17 mouse cellular contexts compared by ENCODE assay signal in genomic region chr4:133009676-133010075, GRCm38 (mm10). TPM values are rescaled to one million over a fixed set of nuclear protein-coding genes. Genes with fewer than 3 reads are reported as not detected.
A peak's percentile ranks its signal among the peaks of the same experiment; 100 is the strongest.
DNase-seq lines count a peak whose midpoint lies in the region; ATAC-seq and TF ChIP-seq lines count a peak whose summit lies in the region.
"Had no signal": no experiment of that assay in that cellular context is flagged by ENCODE, and none has a peak within 500 bp of the region (broad histone marks: within the 10 kb centered on the region; RNA-seq: fewer than 3 reads in every experiment).

No protein-coding gene starts in this region.

- H3K9ac ChIP-seq in forebrain, embryonic 14.5 days (ENCODE audit: low read length): no peak overlapping the region
- H3K9ac ChIP-seq in heart, postnatal 0 days (replicated peaks; ENCODE audit: low read depth, low read length): no peak overlapping the region
- H3K9ac ChIP-seq: embryonic facial prominence, embryonic 12.5 days; forebrain, embryonic 12.5 days; forebrain, postnatal 0 days had no signal

- DNase-seq in cerebellum, adult 11-12 months: peak; percentile 51
- DNase-seq in forebrain, embryonic 10.5 days (ENCODE audit: extremely low spot score, low spot score): no peak
- no peak for DNase-seq in forebrain, embryonic 14.5 days (ENCODE audit: low spot score)
- peak; percentile 4 for DNase-seq in heart, postnatal 0 days (ENCODE audit: low spot score)
- DNase-seq in heart, postnatal 4 days: no peak
- no peak for DNase-seq in limb, embryonic 10.5 days (ENCODE audit: low spot score)
- DNase-seq in spleen, postnatal 36 days (ENCODE audit: low spot score in 2 of 2): no peak
- DNase-seq: kidney, adult 11 months had no signal

- H3K4me2 ChIP-seq in forebrain, embryonic 14.5 days (ENCODE audit: low read length): no peak overlapping the region
- no peak overlapping the region for H3K4me2 ChIP-seq in heart, postnatal 0 days (ENCODE audit: low read depth, low read length)

- H3K27ac ChIP-seq in forebrain, embryonic 10.5 days: no peak overlapping the region
- H3K27ac ChIP-seq in forebrain, embryonic 14.5 days (ENCODE audit: low read depth, low read length): no peak overlapping the region
- no peak overlapping the region for H3K27ac ChIP-seq in heart, postnatal 0 days (ENCODE audit: low read depth)
- peak overlapping the region; percentile 100; the same call in 1 of the 2 replicates for H3K27ac ChIP-seq in limb, embryonic 10.5 days
- H3K27ac ChIP-seq: embryonic facial prominence, embryonic 12.5 days; forebrain, embryonic 12.5 days; hindbrain, embryonic 13.5 days; hindbrain, postnatal 0 days had no signal

- no peaks in the 10 kb centered on the region for H3K9me3 ChIP-seq in forebrain, embryonic 10.5 days
- H3K9me3 ChIP-seq in forebrain, embryonic 14.5 days (replicated peaks; ENCODE audit: control insufficient read depth, low read length): no peaks in the 10 kb centered on the region
- H3K9me3 ChIP-seq in heart, postnatal 0 days (replicated peaks; ENCODE audit: control insufficient read depth, low read length): no peaks in the 10 kb centered on the region
- H3K9me3 ChIP-seq in limb, embryonic 10.5 days (replicated peaks): no peaks in the 10 kb centered on the region
- H3K9me3 ChIP-seq: embryonic facial prominence, embryonic 12.5 days; forebrain, embryonic 12.5 days; hindbrain, embryonic 13.5 days had no signal

- peaks cover 78% of the 10 kb centered on the region for H3K4me1 ChIP-seq in forebrain, embryonic 10.5 days
- peaks cover 15% of the 10 kb centered on the region for H3K4me1 ChIP-seq in forebrain, embryonic 14.5 days (ENCODE audit: control insufficient read depth, insufficient read depth, low read length)
- H3K4me1 ChIP-seq in heart, postnatal 0 days (ENCODE audit: control insufficient read depth, insufficient read depth): peaks cover 20% of the 10 kb centered on the region
- H3K4me1 ChIP-seq in limb, embryonic 10.5 days: peaks cover 72% of the 10 kb centered on the region

- 0 out of 2 replicates have a peak overlapping the region, but pooled peaks have one; percentile 95 for H3K4me3 ChIP-seq in forebrain, embryonic 10.5 days
- no peak overlapping the region for H3K4me3 ChIP-seq in forebrain, embryonic 14.5 days (ENCODE audit: low read depth, low read length)
- no peak overlapping the region for H3K4me3 ChIP-seq in heart, postnatal 0 days (ENCODE audit: low read depth, low read length)
- H3K4me3 ChIP-seq in limb, embryonic 10.5 days: no peak overlapping the region
- H3K4me3 ChIP-seq: hindbrain, embryonic 13.5 days had no signal

- WGBS in forebrain, embryonic 10.5 days: 72% methylated on average over 5 of the region's 5 CpGs
- 68% methylated on average over 5 of the region's 5 CpGs for WGBS in forebrain, embryonic 14.5 days
- 63% methylated on average over 5 of the region's 5 CpGs for WGBS in heart, postnatal 0 days
- WGBS in limb, embryonic 10.5 days: 69% methylated on average over 5 of the region's 5 CpGs

- no peak for TF ChIP-seq EP300 in heart, postnatal 0 days (IDR thresholded peaks at IDR 0.05; ENCODE audit: low read depth)

- H3K36me3 ChIP-seq in forebrain, embryonic 10.5 days (replicated peaks): no peaks in the 10 kb centered on the region
- H3K36me3 ChIP-seq in forebrain, embryonic 14.5 days (ENCODE audit: control insufficient read depth, insufficient read depth, low read length): no peaks in the 10 kb centered on the region
- H3K36me3 ChIP-seq in heart, postnatal 0 days (replicated peaks; ENCODE audit: control insufficient read depth, insufficient read depth, low read length): no peaks in the 10 kb centered on the region
- no peaks in the 10 kb centered on the region for H3K36me3 ChIP-seq in limb, embryonic 10.5 days
- H3K36me3 ChIP-seq: embryonic facial prominence, embryonic 12.5 days; forebrain, embryonic 12.5 days; hindbrain, embryonic 13.5 days had no signal

- TF ChIP-seq CTCF in heart, postnatal 0 days (IDR thresholded peaks at IDR 0.05; ENCODE audit: low read depth): no peak

- ATAC-seq in cerebellum, adult (ENCODE audit: insufficient number of reproducible peaks, low FRiP score, low TSS enrichment): no peak
- no peak for ATAC-seq in forebrain, embryonic 14.5 days
- no peak for ATAC-seq in heart, postnatal 0 days (ENCODE audit: insufficient read depth, low read depth)
- ATAC-seq: activated CD4-positive, CD25-positive, alpha-beta regulatory T cell, adult 4 months; CD4-positive, CD25-positive, alpha-beta regulatory T cell, adult 4 months; forebrain, postnatal 0 days; hindbrain, postnatal 0 days; Patski had no signal

- H3K27me3 ChIP-seq in forebrain, embryonic 10.5 days (ENCODE audit: poor library complexity, severe bottlenecking): peaks cover 21% of the 10 kb centered on the region
- H3K27me3 ChIP-seq in forebrain, embryonic 14.5 days (replicated peaks; ENCODE audit: control insufficient read depth, insufficient read depth, low read length): peaks cover 19% of the 10 kb centered on the region
- H3K27me3 ChIP-seq in heart, postnatal 0 days (ENCODE audit: control insufficient read depth, insufficient read depth, low read length): no peaks in the 10 kb centered on the region
- H3K27me3 ChIP-seq in limb, embryonic 10.5 days (ENCODE audit: low read depth, poor library complexity, severe bottlenecking): no peaks in the 10 kb centered on the region
- H3K27me3 ChIP-seq: Patski had no signal

RNA-seq across cellular contexts. Expression of gene Ahdc1, which starts 1.4 kb away (rescaled TPM):
- polyA plus RNA-seq in forebrain, embryonic 10.5 days (2016; fragmentation: Nextera tagmentation; extraction: Ambion mirVana): 5.8 and 7.4 TPM in 2 replicates
- polyA plus RNA-seq in forebrain, embryonic 14.5 days (2014; fragmentation: Nextera tagmentation; extraction: Ambion mirVana): 8.6 and 12.2 TPM in 2 replicates
- total RNA-seq in heart, postnatal 0 days (2014; rRNA removed; ENCODE audit: low replicate concordance): 40.5 and 57.2 TPM in 2 replicates
- 4.6 and 5.2 TPM in 2 replicates for polyA plus RNA-seq in heart, postnatal 0 days (2015; fragmentation: Nextera tagmentation; extraction: Ambion mirVana)
- total RNA-seq in heart, postnatal 4 days (2021): 10 to 100 TPM; 41.1 to 48.7 TPM
- 13.0 and 13.8 TPM in 2 replicates for polyA plus RNA-seq in limb, embryonic 10.5 days (2016; fragmentation: Nextera tagmentation; extraction: Ambion mirVana)

RNA-seq across cellular contexts. Expression of gene Fgr, which starts 35.8 kb away (rescaled TPM):
- polyA plus RNA-seq in forebrain, embryonic 10.5 days (2016; fragmentation: Nextera tagmentation; extraction: Ambion mirVana): 0.06 and 0.11 TPM in 2 replicates
- polyA plus RNA-seq in forebrain, embryonic 14.5 days (2014; fragmentation: Nextera tagmentation; extraction: Ambion mirVana): 0.23 TPM in 1 of 2 replicates, not detected in the other
- 0.04 and 0.19 TPM in 2 replicates for total RNA-seq in heart, postnatal 0 days (2014; rRNA removed; ENCODE audit: low replicate concordance)
- polyA plus RNA-seq in heart, postnatal 0 days (2015; fragmentation: Nextera tagmentation; extraction: Ambion mirVana): 0.31 and 0.37 TPM in 2 replicates
- total RNA-seq in heart, postnatal 4 days (2021): under 1 TPM; 0.33 to 0.43 TPM
- polyA plus RNA-seq in limb, embryonic 10.5 days (2016; fragmentation: Nextera tagmentation; extraction: Ambion mirVana): 0.19 and 0.33 TPM in 2 replicates
- total RNA-seq: forebrain, postnatal 0 days had no signal
- polyA plus RNA-seq: hindbrain, embryonic 13.5 days; Patski had no signal

Comparison
In these comparisons a context has a peak if more than half of its experiments do, and no peak if none do; other contexts are left out.
1. DNase-seq: peak in cerebellum, adult 11-12 months (single experiment) and heart, postnatal 0 days (single experiment); none in forebrain, embryonic 10.5 days (single experiment), forebrain, embryonic 14.5 days (single experiment), heart, postnatal 4 days (single experiment), limb, embryonic 10.5 days (single experiment) and spleen, postnatal 36 days (0 of 2).